Mouse (Mus musculus): ENCODE measurements around the gene Oasl1.
A peak's percentile ranks its signal among the peaks of the same experiment; 100 is the strongest.
"Not testable (repeated sequence)": the region's sequence is repeated elsewhere in the genome, so short reads cannot be mapped to it uniquely, and the experiment has no call there.

Oasl1 gene

GRCm38 (mm10) chr5:114926153-114926684, 3.2 kb downstream of the Oasl1 start:
- ATAC-seq (ENCODE audit: low TSS enrichment) = no peak

GRCm38 (mm10) chr5:114926753-114927152, 3.7 kb downstream of the Oasl1 start:
- ATAC-seq (ENCODE audit: low TSS enrichment) = no peak

- no peak for ATAC-seq (ENCODE audit: low TSS enrichment)
Observed at GRCm38 (mm10) chr5:114931626-114932025, 8.6 kb downstream of the Oasl1 start.

- ATAC-seq (ENCODE audit: low TSS enrichment) = no peak
Observed at GRCm38 (mm10) chr5:114933206-114933605, 10.2 kb downstream of the Oasl1 start.

- ATAC-seq (ENCODE audit: low TSS enrichment) = no peak
Observed at GRCm38 (mm10) chr5:114935838-114936237, 12.8 kb downstream of the Oasl1 start.

- not testable (repeated sequence) for ATAC-seq (ENCODE audit: low TSS enrichment)
Observed at GRCm38 (mm10) chr5:114941138-114941537, 18.1 kb downstream of the Oasl1 start.

- ATAC-seq (ENCODE audit: low TSS enrichment) = peak; percentile 99
Observed at GRCm38 (mm10) chr5:114942074-114942765, 19.2 kb downstream of the Oasl1 start, which contains the start of gene 2210016L21Rik. 2210016L21Rik (plus strand) TSS chr5:114942158.

- ATAC-seq (ENCODE audit: low TSS enrichment) = no peak
Observed at GRCm38 (mm10) chr5:114942766-114943130, 19.7 kb downstream of the Oasl1 start.

- ATAC-seq (ENCODE audit: low TSS enrichment) = no peak
Observed at GRCm38 (mm10) chr5:114945072-114945471, 22.0 kb downstream of the Oasl1 start.

GRCm38 (mm10) chr5:114948891-114949290, 25.9 kb downstream of the Oasl1 start:
- ATAC-seq (ENCODE audit: low TSS enrichment) = no peak

- 0 out of 2 replicates have a peak, but pooled peaks have one; percentile 26 for ATAC-seq (ENCODE audit: low TSS enrichment)
Observed at GRCm38 (mm10) chr5:114949316-114949715, 26.3 kb downstream of the Oasl1 start.

GRCm38 (mm10) chr5:114949812-114950211, 26.8 kb downstream of the Oasl1 start:
- ATAC-seq (ENCODE audit: low TSS enrichment) = no peak

GRCm38 (mm10) chr5:114950669-114951068, 27.6 kb downstream of the Oasl1 start:
- no peak for ATAC-seq (ENCODE audit: low TSS enrichment)

- no peak for ATAC-seq (ENCODE audit: low TSS enrichment)
Observed at GRCm38 (mm10) chr5:114951279-114951880, 28.3 kb downstream of the Oasl1 start.

- no peak for ATAC-seq (ENCODE audit: low TSS enrichment)
Observed at GRCm38 (mm10) chr5:114953326-114953725, 30.3 kb downstream of the Oasl1 start.

- no peak for ATAC-seq (ENCODE audit: low TSS enrichment)
Observed at GRCm38 (mm10) chr5:114958069-114958468, 35.0 kb downstream of the Oasl1 start.

GRCm38 (mm10) chr5:114961590-114962360, 38.7 kb downstream of the Oasl1 start:
- ATAC-seq (ENCODE audit: low TSS enrichment) = no peak

GRCm38 (mm10) chr5:114964315-114964966, 41.4 kb downstream of the Oasl1 start:
- ATAC-seq (ENCODE audit: low TSS enrichment) = no peak

GRCm38 (mm10) chr5:114964967-114965898, 42.2 kb downstream of the Oasl1 start:
- ATAC-seq (ENCODE audit: low TSS enrichment) = no peak

- ATAC-seq (ENCODE audit: low TSS enrichment) = no peak
Observed at GRCm38 (mm10) chr5:114967523-114968268, 44.7 kb downstream of the Oasl1 start.
